Mouse (Mus musculus) brain, embryonic 14.5 days (tissue): Measurements from ENCODE around the gene Gm29609. TPM values are rescaled to one million over a fixed set of nuclear protein-coding genes. Genes with fewer than 3 reads are reported as not detected.
A peak's percentile ranks its signal among the peaks of the same experiment; 100 is the strongest.

Experiments used
- DNase-seq: peaks from one replicate; pipeline ENCODE4 v3.0.0-alpha.2; 2011; ENCODE audit warnings: low read depth
- CTCF ChIP-seq: fragments of 200-500 bp; IDR thresholded peaks from 2 replicates; pipeline ENCODE4 v1.5.1; 2012; ENCODE audit warnings: inconsistent platforms, mild to moderate bottlenecking, moderate library complexity, borderline replicate concordance; ENCODE audit not compliant: insufficient read depth, insufficient read length; ENCODE audit errors: extremely low read depth
- POLR2A ChIP-seq: fragments of 200-500 bp; IDR thresholded peaks from 2 replicates; pipeline ENCODE4 v1.6.1; 2012; ENCODE audit warnings: mild to moderate bottlenecking, inconsistent platforms, borderline replicate concordance; ENCODE audit not compliant: poor library complexity, insufficient read depth, insufficient read length, severe bottlenecking; ENCODE audit errors: extremely low read depth
- polyA plus RNA-seq: library from polyadenylated mRNA; depleted of rRNA; stranded (reverse); fragments of >200 nt; gene quantifications from 2 replicates; pipeline ENCODE4 v1.2.3, GENCODE M21; 2012; rRNA removed

The Gm29609 gene
- polyA plus RNA-seq, 1 experiment = 4.1 TPM

- DNase-seq = no peak
- TF ChIP-seq CTCF (no peak), POLR2A (no peak)
Observed at GRCm38 (mm10) chr5:31137658-31138057, 42.1 kb downstream of the Gm29609 start.

- TF ChIP-seq POLR2A (no peak), CTCF (no peak)
- DNase-seq = no peak
Observed at GRCm38 (mm10) chr5:31136730-31137424, 42.8 kb downstream of the Gm29609 start.

GRCm38 (mm10) chr5:31126050-31126449 lies 53.7 kb downstream of the Gm29609 start:
- DNase-seq = no peak
- TF ChIP-seq CTCF (no peak), POLR2A (no peak)

- TF ChIP-seq POLR2A = no peak
- no peak for TF ChIP-seq CTCF
- no peak for DNase-seq
Observed at GRCm38 (mm10) chr5:31123481-31123880, 56.2 kb downstream of the Gm29609 start.

GRCm38 (mm10) chr5:31121111-31121510 lies 58.6 kb downstream of the Gm29609 start:
- no peak for DNase-seq
- TF ChIP-seq CTCF (no peak), POLR2A (no peak)

- no peak for DNase-seq
- TF ChIP-seq POLR2A = no peak
- no peak for TF ChIP-seq CTCF
Observed at GRCm38 (mm10) chr5:31116912-31117311, 62.8 kb downstream of the Gm29609 start.

GRCm38 (mm10) chr5:31116354-31116753 lies 63.4 kb downstream of the Gm29609 start, which contains the start of gene Trim54:
TSS of gene Trim54 (plus strand) at chr5:31116712.
- TF ChIP-seq POLR2A = no peak
- TF ChIP-seq CTCF = no peak
- DNase-seq = no peak

- peak; percentile 21 for DNase-seq
- peak; percentile 41; the same call in 1 of the 2 replicates for TF ChIP-seq CTCF
- TF ChIP-seq POLR2A = no peak
Observed at GRCm38 (mm10) chr5:31110781-31111180, 68.9 kb downstream of the Gm29609 start.

- no peak for TF ChIP-seq POLR2A
- no peak for TF ChIP-seq CTCF
- DNase-seq = no peak
Observed at GRCm38 (mm10) chr5:31108000-31108490, 71.7 kb downstream of the Gm29609 start, which contains the start of gene Slc30a3. TSS of gene Slc30a3 (minus strand) at chr5:31108237.

GRCm38 (mm10) chr5:31105814-31106335 lies 73.8 kb downstream of the Gm29609 start, which contains the start of gene Dnajc5g:
TSS of gene Dnajc5g (plus strand) at chr5:31106285.
- no peak for TF ChIP-seq CTCF
- TF ChIP-seq POLR2A = no peak

GRCm38 (mm10) chr5:31095711-31096480 lies 83.8 kb downstream of the Gm29609 start:
- TF ChIP-seq POLR2A = no peak
- no peak for TF ChIP-seq CTCF
- peak; percentile 37 for DNase-seq

More at GRCm38 (mm10) chr5:31105814-31106335, 73.8 kb downstream of the Gm29609 start, which contains the start of gene Dnajc5g:
- no peak for DNase-seq

GRCm38 (mm10) chr5:31094799-31095691 lies 84.7 kb downstream of the Gm29609 start:
- no peak for TF ChIP-seq POLR2A
- no peak for TF ChIP-seq CTCF
- DNase-seq = peak; percentile 34

Other genes starting within 250 kb of the Gm29609 start
- gene Cgref1, start 234.3 kb downstream of the Gm29609 start, polyA plus RNA-seq = 27.4 and 34.4 TPM in 2 replicates
- 178 and 250 TPM in 2 replicates for gene Preb, start 219.6 kb downstream of the Gm29609 start, polyA plus RNA-seq
- gene Tcf23, start 211.2 kb downstream of the Gm29609 start, polyA plus RNA-seq = not detected in 2 replicates
- gene Atraid, start 131.6 kb downstream of the Gm29609 start, polyA plus RNA-seq = 122 and 154 TPM in 2 replicates
- gene Slc5a6, start 131.0 kb downstream of the Gm29609 start, polyA plus RNA-seq = 40.7 and 44.5 TPM in 2 replicates
- 33.8 and 34.0 TPM in 2 replicates for gene Cad, start 125.1 kb downstream of the Gm29609 start, polyA plus RNA-seq
- gene Dnajc5g, start 73.6 kb downstream of the Gm29609 start, polyA plus RNA-seq = not detected in 2 replicates
- gene Slc30a3, start 71.7 kb downstream of the Gm29609 start, polyA plus RNA-seq = 21.2 and 31.6 TPM in 2 replicates
- gene Trim54, start 63.2 kb downstream of the Gm29609 start, polyA plus RNA-seq = 0.05 TPM in 1 of 2 replicates, not detected in the other
- not detected in 2 replicates for gene Ucn, start 41.1 kb downstream of the Gm29609 start, polyA plus RNA-seq
- 55.9 and 74.4 TPM in 2 replicates for gene Mpv17, start 25.7 kb downstream of the Gm29609 start, polyA plus RNA-seq
- 94.3 and 110 TPM in 2 replicates for gene Gtf3c2, start 233 bp upstream of the Gm29609 start, polyA plus RNA-seq
- 96.8 and 110 TPM in 2 replicates for gene Snx17, start 13.3 kb upstream of the Gm29609 start, polyA plus RNA-seq
- 53.3 and 58.6 TPM in 2 replicates for gene Eif2b4, start 13.5 kb upstream of the Gm29609 start, polyA plus RNA-seq
- gene Zfp513, start 22.4 kb upstream of the Gm29609 start, polyA plus RNA-seq = 62.0 and 96.9 TPM in 2 replicates
- 143 and 192 TPM in 2 replicates for gene Ppm1g, start 40.8 kb upstream of the Gm29609 start, polyA plus RNA-seq
- gene Nrbp1, start 61.0 kb upstream of the Gm29609 start, polyA plus RNA-seq = 143 and 175 TPM in 2 replicates
- gene Gm9970, start 61.3 kb upstream of the Gm29609 start, polyA plus RNA-seq = 0.15 TPM in 1 of 2 replicates, not detected in the other
- 3.4 and 6.4 TPM in 2 replicates for gene Krtcap3, start 71.8 kb upstream of the Gm29609 start, polyA plus RNA-seq
- gene Ift172, start 111.2 kb upstream of the Gm29609 start, polyA plus RNA-seq = 48.2 and 51.9 TPM in 2 replicates
- gene Fndc4, start 116.2 kb upstream of the Gm29609 start, polyA plus RNA-seq = 149 and 214 TPM in 2 replicates
- gene Gckr, start 117.5 kb upstream of the Gm29609 start, polyA plus RNA-seq = 0.77 and 0.86 TPM in 2 replicates